Mouse (Mus musculus): ENCODE results near the gene Zfp385c.

GRCm38 (mm10) chr11:100603155-100603554 lies 89.1 kb downstream of the Zfp385c start:
- no peak for TF ChIP-seq CTCF (IDR thresholded peaks at IDR 0.05; ENCODE audit: borderline replicate concordance, control insufficient read depth, extremely low read depth, insufficient read depth, low read length, poor library complexity)
- TF ChIP-seq POLR2A (IDR thresholded peaks at IDR 0.05; ENCODE audit: control insufficient read depth, extremely low read depth, insufficient read depth, low read length, poor library complexity), result no peak
